12 mouse cellular contexts compared by ENCODE assay signal in the genomic region with DNA sequence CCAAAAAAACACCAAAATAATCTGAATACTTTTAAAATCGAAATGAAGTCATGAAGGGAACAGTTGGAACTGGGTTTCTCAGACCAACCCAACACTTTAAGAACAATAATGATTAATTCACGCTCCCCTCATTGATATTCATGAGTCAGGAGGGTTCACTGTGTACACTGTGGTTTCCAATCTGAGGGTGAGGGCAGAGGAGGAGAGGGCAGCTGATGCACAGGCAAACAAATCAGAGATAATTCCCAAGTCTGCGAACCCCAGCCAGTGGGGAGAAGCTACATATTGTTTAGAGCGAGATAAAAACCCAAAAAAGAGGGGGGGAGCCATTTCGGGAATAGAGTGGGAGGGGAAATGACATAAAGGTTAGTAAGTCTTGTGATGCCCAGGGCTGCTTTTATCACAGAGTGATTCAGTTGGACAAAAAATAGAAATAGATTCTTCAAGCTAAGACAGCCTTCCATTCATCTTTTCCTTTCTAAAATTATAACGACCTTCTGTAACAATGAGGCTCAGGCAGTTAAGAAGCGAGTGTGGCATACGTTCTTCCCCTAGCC.
DNase-seq lines count a peak whose midpoint lies in the region; ATAC-seq and TF ChIP-seq lines count a peak whose summit lies in the region.
"Had no signal": no experiment of that assay in that cellular context is flagged by ENCODE, and none has a peak within 500 bp of the region (broad histone marks: within the 10 kb centered on the region; RNA-seq: fewer than 3 reads in every experiment).

No protein-coding gene starts in this region.

- intact Hi-C loops in left cerebral cortex, postnatal 10 days (cut with DNase I), result no loop called here

- no peaks in the 10 kb centered on the region for H3K27me3 ChIP-seq in testis, adult 2 months (ENCODE audit: control insufficient read depth, insufficient read depth, low read length)
- H3K27me3 ChIP-seq in forebrain, embryonic 16.5 days (replicated peaks; ENCODE audit: control insufficient read depth, insufficient read depth, low read length), result no peaks in the 10 kb centered on the region
- H3K27me3 ChIP-seq in midbrain, embryonic 14.5 days (ENCODE audit: control insufficient read depth, insufficient read depth, low read length), result no peaks in the 10 kb centered on the region

- no peak overlapping the region; the same call in 1 of the 2 replicates for H3K9ac ChIP-seq in forebrain, embryonic 16.5 days (replicated peaks; ENCODE audit: low read depth, low read length)
- H3K9ac ChIP-seq in midbrain, embryonic 14.5 days (replicated peaks; ENCODE audit: low read length), result no peak overlapping the region; the same call in 1 of the 2 replicates

- 21% methylated on average over 8 of the region's 8 CpGs for WGBS in forebrain, embryonic 16.5 days
- 16% methylated on average over 8 of the region's 8 CpGs for WGBS in midbrain, embryonic 14.5 days

- H3K9me3 ChIP-seq in forebrain, embryonic 16.5 days (ENCODE audit: control insufficient read depth, low read length), result no peaks in the 10 kb centered on the region
- H3K9me3 ChIP-seq in midbrain, embryonic 14.5 days (ENCODE audit: control insufficient read depth, low read length), result no peaks in the 10 kb centered on the region

- DNase-seq in testis, postnatal 10 days (ENCODE audit: low spot score), result no peak
- DNase-seq in midbrain, embryonic 14.5 days, result peak; percentile 50
- DNase-seq in kidney, adult 18-20 months, result no peak
- no peak for DNase-seq in left cerebral cortex, adult 11 months (ENCODE audit: low spot score)
- no peak for DNase-seq in left cerebral cortex, postnatal 10 days (ENCODE audit: extremely low spot score in 1 of 2, low spot score in 2 of 2)
- DNase-seq: cerebellum, adult 9-11 months; kidney, postnatal 36 days; right cerebral cortex, postnatal 14 days had no signal

- no peak for TF ChIP-seq POLR2A in testis, adult 2 months (IDR thresholded peaks at IDR 0.05; ENCODE audit: control insufficient read depth, low read depth, low read length)

- no peak overlapping the region for H3K4me2 ChIP-seq in forebrain, embryonic 16.5 days (ENCODE audit: low read length)
- H3K4me2 ChIP-seq in midbrain, embryonic 14.5 days (ENCODE audit: low read length), result no peak overlapping the region
- H3K4me2 ChIP-seq: liver, embryonic 11.5 days had no signal

- H3K36me3 ChIP-seq in testis, adult 2 months (ENCODE audit: control insufficient read depth, insufficient read depth, low read length), result no peaks in the 10 kb centered on the region
- no peaks in the 10 kb centered on the region for H3K36me3 ChIP-seq in forebrain, embryonic 16.5 days (ENCODE audit: control insufficient read depth, insufficient read depth)
- H3K36me3 ChIP-seq in midbrain, embryonic 14.5 days (ENCODE audit: control insufficient read depth, insufficient read depth, low read length), result no peaks in the 10 kb centered on the region

- no peak for TF ChIP-seq CTCF in testis, adult 2 months (IDR thresholded peaks at IDR 0.05; ENCODE audit: control insufficient read depth, insufficient read depth, insufficient replicate concordance, low read depth, low read length)

- peak; percentile 46; the same call in 1 of the 2 replicates for ATAC-seq in forebrain, embryonic 16.5 days
- ATAC-seq in midbrain, embryonic 14.5 days (ENCODE audit: low FRiP score, low TSS enrichment), result no peak
- ATAC-seq: lung, postnatal 0 days had no signal

- H3K4me1 ChIP-seq in testis, adult 2 months (ENCODE audit: control insufficient read depth, insufficient read depth, low read length), result peaks cover 2% of the 10 kb centered on the region; the same call in 1 of the 2 replicates
- peaks cover 32% of the 10 kb centered on the region for H3K4me1 ChIP-seq in forebrain, embryonic 16.5 days (replicated peaks; ENCODE audit: control insufficient read depth, insufficient read depth, low read length)
- H3K4me1 ChIP-seq in midbrain, embryonic 14.5 days (ENCODE audit: control insufficient read depth, insufficient read depth, low read length), result peaks cover 56% of the 10 kb centered on the region

- peak overlapping the region; percentile 69; the same call in 1 of the 2 replicates for H3K27ac ChIP-seq in testis, adult 2 months (ENCODE audit: control insufficient read depth, insufficient read depth, low read depth, low read length)
- H3K27ac ChIP-seq in forebrain, embryonic 16.5 days (ENCODE audit: low read length), result no peak overlapping the region
- peak overlapping the region; percentile 81 for H3K27ac ChIP-seq in midbrain, embryonic 14.5 days (replicated peaks; ENCODE audit: low read depth, low read length)

- no peak overlapping the region for H3K4me3 ChIP-seq in testis, adult 2 months (ENCODE audit: control insufficient read depth, low read depth, low read length)
- no peak overlapping the region for H3K4me3 ChIP-seq in forebrain, embryonic 16.5 days (replicated peaks; ENCODE audit: low read length)
- no peak overlapping the region for H3K4me3 ChIP-seq in midbrain, embryonic 14.5 days (replicated peaks; ENCODE audit: low read depth, low read length)
